Mouse (Mus musculus): Measurements from ENCODE around the gene Gabpb2. TPM values are rescaled to one million over a fixed set of nuclear protein-coding genes. Genes with fewer than 3 reads are reported as not detected.

The Gabpb2 gene
- polyA plus RNA-seq (2014; fragmentation: Illumina TruSeq; extraction: RNeasy Lipid Tissue Mini Kit (QIAGEN cat#74804); ENCODE audit: low read depth, low replicate concordance) = 18.6 TPM

GRCm38 (mm10) chr3:95217255-95218134, at the start of gene Gabpb2:
Gene Gabpb2 (minus strand): TSS chr3:95217916.

GRCm38 (mm10) chr3:95250783-95251424, 33.2 kb upstream of the Gabpb2 start, which contains the start of gene Bnipl:
Gene Bnipl (minus strand): TSS chr3:95251193.

GRCm38 (mm10) chr3:95241498-95241897, 23.8 kb upstream of the Gabpb2 start, which contains the start of gene Gm128:
Gene Gm128 (minus strand): TSS chr3:95241598.

GRCm38 (mm10) chr3:95231298-95232221, 13.8 kb upstream of the Gabpb2 start, which contains the start of gene Mllt11:
Gene Mllt11 (minus strand): TSS chr3:95232171.

GRCm38 (mm10) chr3:95228148-95228893, 10.6 kb upstream of the Gabpb2 start, which contains the start of gene Cdc42se1:
Gene Cdc42se1 (plus strand): TSS chr3:95228732.

GRCm38 (mm10) chr3:95159987-95160963, 57.4 kb downstream of the Gabpb2 start, which contains the start of gene Sema6c:
Gene Sema6c (plus strand): TSS chr3:95160457.

GRCm38 (mm10) chr3:95141952-95142616, 75.6 kb downstream of the Gabpb2 start, which contains the start of gene Tnfaip8l2:
Gene Tnfaip8l2 (minus strand): TSS chr3:95142360.

GRCm38 (mm10) chr3:95133680-95134101, 84.0 kb downstream of the Gabpb2 start, which contains the start of the genes Scnm1 and Lysmd1:
Gene Scnm1 (minus strand): TSS chr3:95134011.
Gene Lysmd1 (plus strand): TSS chr3:95134088.

Other genes with a start within 250 kb of the Gabpb2 start
- gene Pi4kb, start 243.2 kb downstream of the Gabpb2 start, polyA plus RNA-seq (2014; fragmentation: Illumina TruSeq; extraction: RNeasy Lipid Tissue Mini Kit (QIAGEN cat#74804); ENCODE audit: low read depth, low replicate concordance) = 33.9 TPM
- 24.9 TPM for gene Zfp687, start 202.5 kb downstream of the Gabpb2 start, polyA plus RNA-seq (2014; fragmentation: Illumina TruSeq; extraction: RNeasy Lipid Tissue Mini Kit (QIAGEN cat#74804); ENCODE audit: low read depth, low replicate concordance)
- gene Psmd4, start 175.3 kb downstream of the Gabpb2 start, polyA plus RNA-seq (2014; fragmentation: Illumina TruSeq; extraction: RNeasy Lipid Tissue Mini Kit (QIAGEN cat#74804); ENCODE audit: low read depth, low replicate concordance) = 134 TPM
- gene Pip5k1a, start 111.0 kb downstream of the Gabpb2 start, polyA plus RNA-seq (2014; fragmentation: Illumina TruSeq; extraction: RNeasy Lipid Tissue Mini Kit (QIAGEN cat#74804); ENCODE audit: low read depth, low replicate concordance) = 19.1 TPM
- 45.3 TPM for gene Vps72, start 106.9 kb downstream of the Gabpb2 start, polyA plus RNA-seq (2014; fragmentation: Illumina TruSeq; extraction: RNeasy Lipid Tissue Mini Kit (QIAGEN cat#74804); ENCODE audit: low read depth, low replicate concordance)
- gene Tmod4, start 93.4 kb downstream of the Gabpb2 start, polyA plus RNA-seq (2014; fragmentation: Illumina TruSeq; extraction: RNeasy Lipid Tissue Mini Kit (QIAGEN cat#74804); ENCODE audit: low read depth, low replicate concordance) = 0.31 TPM
- gene Scnm1, start 83.9 kb downstream of the Gabpb2 start, polyA plus RNA-seq (2014; fragmentation: Illumina TruSeq; extraction: RNeasy Lipid Tissue Mini Kit (QIAGEN cat#74804); ENCODE audit: low read depth, low replicate concordance) = 34.3 TPM
- gene Lysmd1, start 83.8 kb downstream of the Gabpb2 start, polyA plus RNA-seq (2014; fragmentation: Illumina TruSeq; extraction: RNeasy Lipid Tissue Mini Kit (QIAGEN cat#74804); ENCODE audit: low read depth, low replicate concordance) = 11.0 TPM
- gene Tnfaip8l2, start 75.6 kb downstream of the Gabpb2 start, polyA plus RNA-seq (2014; fragmentation: Illumina TruSeq; extraction: RNeasy Lipid Tissue Mini Kit (QIAGEN cat#74804); ENCODE audit: low read depth, low replicate concordance) = 9.1 TPM
- gene Sema6c, start 57.5 kb downstream of the Gabpb2 start, polyA plus RNA-seq (2014; fragmentation: Illumina TruSeq; extraction: RNeasy Lipid Tissue Mini Kit (QIAGEN cat#74804); ENCODE audit: low read depth, low replicate concordance) = 4.2 TPM
- gene Cdc42se1, start 10.8 kb upstream of the Gabpb2 start, polyA plus RNA-seq (2014; fragmentation: Illumina TruSeq; extraction: RNeasy Lipid Tissue Mini Kit (QIAGEN cat#74804); ENCODE audit: low read depth, low replicate concordance) = 69.2 TPM
- 22.7 TPM for gene Mllt11, start 14.3 kb upstream of the Gabpb2 start, polyA plus RNA-seq (2014; fragmentation: Illumina TruSeq; extraction: RNeasy Lipid Tissue Mini Kit (QIAGEN cat#74804); ENCODE audit: low read depth, low replicate concordance)
- gene Gm128, start 23.7 kb upstream of the Gabpb2 start, polyA plus RNA-seq (2014; fragmentation: Illumina TruSeq; extraction: RNeasy Lipid Tissue Mini Kit (QIAGEN cat#74804); ENCODE audit: low read depth, low replicate concordance) = 5.9 TPM
- 3.7 TPM for gene Bnipl, start 33.3 kb upstream of the Gabpb2 start, polyA plus RNA-seq (2014; fragmentation: Illumina TruSeq; extraction: RNeasy Lipid Tissue Mini Kit (QIAGEN cat#74804); ENCODE audit: low read depth, low replicate concordance)
- gene Mindy1, start 63.4 kb upstream of the Gabpb2 start, polyA plus RNA-seq (2014; fragmentation: Illumina TruSeq; extraction: RNeasy Lipid Tissue Mini Kit (QIAGEN cat#74804); ENCODE audit: low read depth, low replicate concordance) = 62.4 TPM
- gene Prune1, start 64.2 kb upstream of the Gabpb2 start, polyA plus RNA-seq (2014; fragmentation: Illumina TruSeq; extraction: RNeasy Lipid Tissue Mini Kit (QIAGEN cat#74804); ENCODE audit: low read depth, low replicate concordance) = 19.0 TPM
- 18.4 TPM for gene Anxa9, start 89.3 kb upstream of the Gabpb2 start, polyA plus RNA-seq (2014; fragmentation: Illumina TruSeq; extraction: RNeasy Lipid Tissue Mini Kit (QIAGEN cat#74804); ENCODE audit: low read depth, low replicate concordance)
- gene Cers2, start 96.9 kb upstream of the Gabpb2 start, polyA plus RNA-seq (2014; fragmentation: Illumina TruSeq; extraction: RNeasy Lipid Tissue Mini Kit (QIAGEN cat#74804); ENCODE audit: low read depth, low replicate concordance) = 147 TPM
- gene Setdb1, start 139.3 kb upstream of the Gabpb2 start, polyA plus RNA-seq (2014; fragmentation: Illumina TruSeq; extraction: RNeasy Lipid Tissue Mini Kit (QIAGEN cat#74804); ENCODE audit: low read depth, low replicate concordance) = 22.0 TPM
- 2.8 TPM for gene 4930558C23Rik, start 184.9 kb upstream of the Gabpb2 start, polyA plus RNA-seq (2014; fragmentation: Illumina TruSeq; extraction: RNeasy Lipid Tissue Mini Kit (QIAGEN cat#74804); ENCODE audit: low read depth, low replicate concordance)
- 32.5 TPM for gene Arnt, start 216.5 kb upstream of the Gabpb2 start, polyA plus RNA-seq (2014; fragmentation: Illumina TruSeq; extraction: RNeasy Lipid Tissue Mini Kit (QIAGEN cat#74804); ENCODE audit: low read depth, low replicate concordance)

All from adipose tissue, adult 10 weeks (tissue).